Mouse (Mus musculus) kidney, adult 2 months (tissue): ENCODE measurements around the gene Prpf6. TPM values are rescaled to one million over a fixed set of nuclear protein-coding genes. Genes with fewer than 3 reads are reported as not detected.
A peak's percentile ranks its signal among the peaks of the same experiment; 100 is the strongest.

ENCODE experiments used
- DNase-seq: peaks from one replicate; pipeline ENCODE4 v3.0.0; 2021
- H3K27ac ChIP-seq: fragments of 200-500 bp; 2 replicates; pipeline ENCODE4 v1.5.1; 2012; ENCODE audit warnings: low read depth, low read length, control low read depth, inconsistent platforms; ENCODE audit not compliant: insufficient read depth
- H3K27me3 ChIP-seq: fragments of 200-500 bp; replicated peaks from 2 replicates; pipeline ENCODE4 v1.6.1; 2012; ENCODE audit warnings: mild to moderate bottlenecking, moderate library complexity, low read length, inconsistent platforms; ENCODE audit not compliant: control insufficient read depth, insufficient read depth
- H3K36me3 ChIP-seq: fragments of 200-500 bp; 2 replicates; pipeline ENCODE4 v1.6.1; 2012; ENCODE audit warnings: mild to moderate bottlenecking, moderate library complexity, low read length, inconsistent platforms; ENCODE audit not compliant: control insufficient read depth, insufficient read depth
- H3K4me1 ChIP-seq: fragments of 200-500 bp; 2 replicates; pipeline ENCODE4 v1.6.1; 2011; ENCODE audit warnings: low read length; ENCODE audit not compliant: control insufficient read depth, insufficient read depth
- H3K4me3 ChIP-seq: fragments of 200-500 bp; 2 replicates; pipeline ENCODE4 v1.5.1; 2011; ENCODE audit warnings: mild to moderate bottlenecking, low read depth, low read length, control low read depth; ENCODE audit not compliant: insufficient read depth
- CTCF ChIP-seq: fragments of 200-500 bp; conservative IDR thresholded peaks from 2 replicates; pipeline ENCODE4 v1.5.1; 2011; ENCODE audit warnings: low read depth, mild to moderate bottlenecking, control low read depth, low read length, moderate library complexity, mixed read lengths; ENCODE audit not compliant: insufficient read depth, insufficient read length
- POLR2A ChIP-seq: fragments of 200-500 bp; IDR thresholded peaks from one replicate; pipeline ENCODE4 v1.6.1; 2011; ENCODE audit warnings: low read depth, low read length, control low read depth
- WGBS: fragments of 180-500 bp; shearing (Covaris S2); methylation state at CpG from one replicate; pipeline ENCODE4 v1.1.7; 2018; 5-methylcytosine and 5-hydroxymethylcytosine counted together
- polyA plus RNA-seq: library from polyadenylated mRNA; depleted of rRNA; stranded (reverse); fragments of >200 nt; gene quantifications from 2 replicates; pipeline ENCODE4 v1.2.3, GENCODE M21; 2012

Gene Prpf6
- polyA plus RNA-seq, 1 experiment: 22.1 TPM

GRCm38 (mm10) chr2:181585506-181585905 is 6.2 kb upstream of the Prpf6 start:
- Histone ChIP-seq H3K36me3 (no peaks in the 10 kb centered on the region), H3K27me3 (no peaks in the 10 kb centered on the region), H3K27ac (no peak overlapping the region), H3K4me1 (0 out of 2 replicates have a peak, but pooled peaks cover 4% of the 10 kb centered on the region), H3K4me3 (no peak overlapping the region)
- DNase-seq: no peak
- 88% methylated on average over 5 of the region's 5 CpGs for WGBS
- TF ChIP-seq POLR2A: no peak
- TF ChIP-seq CTCF: no peak

- H3K27ac ChIP-seq: no peak overlapping the region
- TF ChIP-seq POLR2A (no peak), CTCF (no peak)
- H3K4me3 ChIP-seq: no peak overlapping the region
- 94% methylated on average over 3 of the region's 3 CpGs for WGBS
- DNase-seq: no peak
- H3K27me3 ChIP-seq: no peaks in the 10 kb centered on the region
- 0 out of 2 replicates have a peak, but pooled peaks cover 4% of the 10 kb centered on the region for H3K4me1 ChIP-seq
- H3K36me3 ChIP-seq: no peaks in the 10 kb centered on the region
These were observed 5.5 kb upstream of the Prpf6 start for GRCm38 (mm10) chr2:181586124-181586523.

GRCm38 (mm10) chr2:181587796-181588195 is 3.9 kb upstream of the Prpf6 start:
- H3K27ac ChIP-seq: no peak overlapping the region
- TF ChIP-seq POLR2A: no peak
- 0 out of 2 replicates have a peak, but pooled peaks have one; percentile 16 for TF ChIP-seq CTCF
- no peaks in the 10 kb centered on the region for H3K27me3 ChIP-seq
- H3K4me3 ChIP-seq: no peak overlapping the region
- DNase-seq: no peak
- H3K36me3 ChIP-seq: no peaks in the 10 kb centered on the region
- H3K4me1 ChIP-seq: peaks cover 5% of the 10 kb centered on the region; the same call in 1 of the 2 replicates
- WGBS: 79% methylated on average over 6 of the region's 6 CpGs

GRCm38 (mm10) chr2:181588229-181588780 is 3.4 kb upstream of the Prpf6 start:
- H3K4me3 ChIP-seq: no peak overlapping the region
- peaks cover 9% of the 10 kb centered on the region; the same call in 1 of the 2 replicates for H3K4me1 ChIP-seq
- DNase-seq: no peak
- H3K27me3 ChIP-seq: no peaks in the 10 kb centered on the region
- no peak for TF ChIP-seq POLR2A
- TF ChIP-seq CTCF: no peak
- H3K27ac ChIP-seq: no peak overlapping the region
- no peaks in the 10 kb centered on the region for H3K36me3 ChIP-seq
- 85% methylated on average over 11 of the region's 11 CpGs for WGBS

- no peak overlapping the region for H3K27ac ChIP-seq
- H3K4me3 ChIP-seq: no peak overlapping the region
- no peaks in the 10 kb centered on the region for H3K36me3 ChIP-seq
- TF ChIP-seq POLR2A (no peak), CTCF (no peak)
- WGBS: 91% methylated on average over 10 of the region's 10 CpGs
- H3K4me1 ChIP-seq: peaks cover 9% of the 10 kb centered on the region; the same call in 1 of the 2 replicates
- DNase-seq: no peak
- H3K27me3 ChIP-seq: no peaks in the 10 kb centered on the region
These were observed 2.5 kb upstream of the Prpf6 start for GRCm38 (mm10) chr2:181589011-181589731.

- Histone ChIP-seq H3K4me1 (peaks cover 9% of the 10 kb centered on the region; the same call in 1 of the 2 replicates), H3K27me3 (no peaks in the 10 kb centered on the region), H3K4me3 (no peak overlapping the region), H3K27ac (no peak overlapping the region), H3K36me3 (no peaks in the 10 kb centered on the region)
- TF ChIP-seq CTCF (no peak), POLR2A (no peak)
- WGBS: 94% methylated on average over 9 of the region's 9 CpGs
- DNase-seq: no peak
These were observed 1.9 kb upstream of the Prpf6 start for GRCm38 (mm10) chr2:181589732-181590105.

GRCm38 (mm10) chr2:181590471-181590870 is 1.2 kb upstream of the Prpf6 start:
- H3K4me1 ChIP-seq: peaks cover 9% of the 10 kb centered on the region; the same call in 1 of the 2 replicates
- no peak for TF ChIP-seq POLR2A
- no peak for TF ChIP-seq CTCF
- no peak overlapping the region for H3K27ac ChIP-seq
- H3K27me3 ChIP-seq: no peaks in the 10 kb centered on the region
- DNase-seq: no peak
- no peaks in the 10 kb centered on the region for H3K36me3 ChIP-seq
- WGBS: 95% methylated on average over 5 of the region's 5 CpGs
- H3K4me3 ChIP-seq: no peak overlapping the region
